Mouse (Mus musculus) hindlimb bud, embryonic 11.5 days (tissue): ENCODE measurements around the gene Rorc.

ENCODE experiments used
- DNase-seq: peaks from one replicate; pipeline ENCODE4 v3.0.0-alpha.2; 2012; ENCODE audit warnings: low read depth, low spot score; ENCODE audit errors: extremely low spot score

The Rorc gene

GRCm38 (mm10) chr3:94375861-94376260 lies 3.3 kb downstream of the Rorc start:
- DNase-seq, result no peak

GRCm38 (mm10) chr3:94377028-94377923 lies 4.7 kb downstream of the Rorc start:
- no peak for DNase-seq

GRCm38 (mm10) chr3:94379831-94380510 lies 7.4 kb downstream of the Rorc start:
- no peak for DNase-seq

GRCm38 (mm10) chr3:94382308-94382707 lies 9.7 kb downstream of the Rorc start:
- no peak for DNase-seq

GRCm38 (mm10) chr3:94383476-94383875 lies 10.9 kb downstream of the Rorc start:
- DNase-seq, result no peak

- no peak for DNase-seq
These were observed 14.1 kb downstream of the Rorc start for GRCm38 (mm10) chr3:94386671-94387070.

- no peak for DNase-seq
These were observed 14.8 kb downstream of the Rorc start for GRCm38 (mm10) chr3:94387391-94387790.

GRCm38 (mm10) chr3:94388047-94388446 lies 15.5 kb downstream of the Rorc start:
- no peak for DNase-seq

GRCm38 (mm10) chr3:94389420-94389819 lies 16.8 kb downstream of the Rorc start:
- no peak for DNase-seq

GRCm38 (mm10) chr3:94391001-94391400 lies 18.4 kb downstream of the Rorc start:
- no peak for DNase-seq

- no peak for DNase-seq
These were observed 19.5 kb downstream of the Rorc start for GRCm38 (mm10) chr3:94392128-94392527.

GRCm38 (mm10) chr3:94393049-94393448 lies 20.5 kb downstream of the Rorc start:
- DNase-seq, result no peak

GRCm38 (mm10) chr3:94396336-94396735 lies 23.7 kb downstream of the Rorc start:
- no peak for DNase-seq

- no peak for DNase-seq
These were observed 24.3 kb downstream of the Rorc start for GRCm38 (mm10) chr3:94396851-94397250.

GRCm38 (mm10) chr3:94398217-94398616 lies 25.6 kb downstream of the Rorc start, which contains the start of gene Lingo4:
TSS of gene Lingo4 (plus strand) at chr3:94398517.
- DNase-seq, result no peak

- no peak for DNase-seq
These were observed 26.4 kb downstream of the Rorc start for GRCm38 (mm10) chr3:94398943-94399481.

- DNase-seq, result no peak
These were observed 27.2 kb downstream of the Rorc start for GRCm38 (mm10) chr3:94399663-94400310.

- DNase-seq, result no peak
These were observed 29.9 kb downstream of the Rorc start for GRCm38 (mm10) chr3:94402451-94402850.

GRCm38 (mm10) chr3:94404366-94405054 lies 31.9 kb downstream of the Rorc start:
- no peak for DNase-seq

- no peak for DNase-seq
These were observed 33.0 kb downstream of the Rorc start for GRCm38 (mm10) chr3:94405561-94405960.

- DNase-seq, result no peak
These were observed 39.9 kb downstream of the Rorc start for GRCm38 (mm10) chr3:94412530-94412929.
